Mouse (Mus musculus) thymus, adult 2 months (tissue): ENCODE measurements around the gene Ak8.

Source experiments
- CTCF ChIP-seq: fragments of 200-500 bp; IDR thresholded peaks from 2 replicates; pipeline ENCODE4 v1.5.1; 2012; ENCODE audit warnings: mild to moderate bottlenecking, control low read depth, low read length, moderate library complexity, borderline replicate concordance; ENCODE audit not compliant: control insufficient read depth, poor library complexity, insufficient read depth; ENCODE audit errors: extremely low read depth
- POLR2A ChIP-seq: fragments of 200-500 bp; IDR thresholded peaks from 2 replicates; pipeline ENCODE4 v1.6.1; 2012; ENCODE audit warnings: mild to moderate bottlenecking, low read length, control low read depth, moderate library complexity; ENCODE audit not compliant: control insufficient read depth, poor library complexity, insufficient read depth; ENCODE audit errors: extremely low read depth

DNA sequence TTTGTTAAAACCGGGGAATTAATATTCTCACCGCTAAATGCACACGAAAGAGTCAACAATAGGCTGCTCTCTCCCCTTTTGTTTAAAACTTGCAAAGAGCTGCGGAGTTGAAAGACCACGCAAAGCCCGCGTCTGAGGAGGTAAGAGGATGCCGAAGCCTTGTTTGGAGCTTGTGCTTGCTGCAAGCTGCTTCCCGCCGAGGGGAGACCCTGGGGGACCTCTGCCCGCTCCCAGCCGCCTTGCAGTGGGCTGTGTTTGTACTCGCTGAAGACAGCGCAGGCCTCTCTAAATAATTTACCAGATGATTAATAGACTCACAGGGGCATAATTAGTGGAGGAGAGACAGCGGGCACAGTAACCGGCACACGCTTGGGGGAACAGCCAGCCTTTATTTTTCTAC is 51.2 kb downstream of the Ak8 start:
- TF ChIP-seq CTCF (no peak), POLR2A (no peak)
